Mouse (Mus musculus) hindbrain, embryonic 11.5 days (tissue): Measurements from ENCODE around the gene Rbm20. TPM values are rescaled to one million over a fixed set of nuclear protein-coding genes. Genes with fewer than 3 reads are reported as not detected.

Source experiments
- ATAC-seq: fragments of 200-750 bp; cut with Nextera tagmentation; 2 replicates; pipeline ENCODE4 v1.8.0; 2017; ENCODE audit warnings: mild to moderate bottlenecking, moderate TSS enrichment, moderate library complexity; ENCODE audit not compliant: low FRiP score
- DNase-seq: peaks from one replicate; pipeline ENCODE4 v3.0.0-alpha.2; 2015; ENCODE audit warnings: low spot score
- H3K27ac ChIP-seq: fragments of 300-500 bp; sonication (generic); 2 replicates; pipeline ENCODE4 v1.5.1; 2014; ENCODE audit warnings: mild to moderate bottlenecking, low read depth, low read length
- H3K27me3 ChIP-seq: fragments of 300-500 bp; sonication (generic); 2 replicates; pipeline ENCODE4 v1.6.1; 2014; ENCODE audit warnings: mild to moderate bottlenecking, low read length, moderate library complexity, mixed read lengths; ENCODE audit not compliant: control insufficient read depth, insufficient read depth
- H3K36me3 ChIP-seq: fragments of 300-500 bp; sonication (generic); 2 replicates; pipeline ENCODE4 v1.6.1; 2014; ENCODE audit warnings: mild to moderate bottlenecking, low read length, moderate library complexity, mixed read lengths; ENCODE audit not compliant: control insufficient read depth, insufficient read depth
- H3K4me1 ChIP-seq: fragments of 300-500 bp; sonication (generic); replicated peaks from 2 replicates; pipeline ENCODE4 v1.6.1; 2014; ENCODE audit warnings: low read length, mixed read lengths; ENCODE audit not compliant: control insufficient read depth, insufficient read depth
- H3K4me2 ChIP-seq: fragments of 300-500 bp; sonication (generic); replicated peaks from 2 replicates; pipeline ENCODE4 v1.6.1; 2014; ENCODE audit warnings: mild to moderate bottlenecking, low read depth, low read length
- H3K4me3 ChIP-seq: fragments of 300-500 bp; sonication (generic); 2 replicates; pipeline ENCODE4 v1.5.1; 2014; ENCODE audit warnings: low read depth, low read length
- H3K9ac ChIP-seq: fragments of 300-500 bp; sonication (generic); 2 replicates; pipeline ENCODE4 v1.6.1; 2014; ENCODE audit warnings: low read depth, low read length
- H3K9me3 ChIP-seq: fragments of 300-500 bp; sonication (generic); 2 replicates; pipeline ENCODE4 v1.6.1; 2016; ENCODE audit warnings: low read length; ENCODE audit not compliant: control insufficient read depth
- WGBS: fragments of 180-500 bp; shearing (Covaris S2); extraction: QIAGEN DNeasy Blood & Tissue Kit; methylation state at CpG from one replicate; pipeline ENCODE4 v1.1.7; 2014; 5-methylcytosine and 5-hydroxymethylcytosine counted together
- polyA plus RNA-seq: library from polyadenylated mRNA; unstranded; fragments of >200 nt; fragmentation: Nextera tagmentation; extraction: Ambion mirVana; gene quantifications from 2 replicates; pipeline ENCODE4 v1.2.1, GENCODE M21; 2014

Rbm20 gene
- polyA plus RNA-seq, 1 experiment from 2014 or later = 0.73 TPM

DNA sequence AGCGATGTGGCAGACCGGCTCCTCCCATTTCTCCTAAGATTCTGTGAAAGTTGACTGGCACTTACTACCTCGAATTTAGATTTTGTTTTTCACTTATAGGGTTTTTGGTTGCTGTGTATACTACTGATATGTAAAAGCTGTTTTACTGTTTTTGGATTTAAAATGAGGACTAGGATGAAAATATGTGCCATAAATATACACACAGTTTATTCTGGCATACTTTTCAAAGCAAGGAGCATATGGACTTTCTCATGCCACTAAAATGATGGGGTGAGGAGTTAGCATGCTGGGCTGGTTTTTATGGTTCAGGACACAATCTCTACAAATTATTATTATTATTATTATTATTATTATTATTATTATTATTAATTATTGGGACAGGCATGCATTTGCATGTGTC lies 133.5 kb downstream of the Rbm20 start:
- no peaks in the 10 kb centered on the region for H3K4me1 ChIP-seq
- no peak for ATAC-seq
- 88% methylated on average over 3 of the region's 3 CpGs for WGBS

DNA sequence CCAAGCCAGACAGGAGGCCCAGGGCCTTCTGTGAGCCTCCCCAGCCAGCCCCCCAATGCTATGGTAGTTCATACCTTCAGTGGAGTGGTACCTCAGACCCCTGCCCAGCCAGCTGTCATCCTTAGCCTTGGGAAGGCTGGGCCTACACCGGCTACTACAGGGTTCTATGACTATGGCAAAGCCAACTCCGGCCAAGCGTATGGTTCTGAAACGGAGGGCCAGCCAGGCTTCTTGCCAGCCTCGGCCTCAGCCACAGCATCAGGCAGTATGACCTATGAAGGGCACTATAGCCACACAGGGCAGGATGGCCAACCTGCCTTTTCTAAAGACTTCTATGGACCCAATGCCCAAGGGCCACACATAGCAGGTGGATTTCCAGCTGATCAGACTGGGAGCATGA lies 136.5 kb downstream of the Rbm20 start:
- Histone ChIP-seq H3K27ac (no peak overlapping the region), H3K36me3 (no peaks in the 10 kb centered on the region), H3K27me3 (no peaks in the 10 kb centered on the region), H3K4me1 (no peaks in the 10 kb centered on the region), H3K9me3 (no peaks in the 10 kb centered on the region), H3K9ac (no peak overlapping the region), H3K4me2 (no peak overlapping the region), H3K4me3 (no peak overlapping the region)
- WGBS = 96% methylated on average over 5 of the region's 5 CpGs
- ATAC-seq = no peak
- no peak for DNase-seq

More for the DNA sequence above, 133.5 kb downstream of the Rbm20 start:
- DNase-seq = no peak
- H3K27ac ChIP-seq = no peak overlapping the region
- no peaks in the 10 kb centered on the region for H3K36me3 ChIP-seq
- H3K4me2 ChIP-seq = no peak overlapping the region
- H3K9me3 ChIP-seq = no peaks in the 10 kb centered on the region
- no peak overlapping the region for H3K9ac ChIP-seq
- H3K27me3 ChIP-seq = no peaks in the 10 kb centered on the region
- no peak overlapping the region for H3K4me3 ChIP-seq

GRCm38 (mm10) chr19:53815714-53816113 lies 138.6 kb downstream of the Rbm20 start:
- DNase-seq (no peak), ATAC-seq (no peak)
- no peaks in the 10 kb centered on the region for H3K4me1 ChIP-seq
- H3K27ac ChIP-seq = no peak overlapping the region
- H3K36me3 ChIP-seq = no peaks in the 10 kb centered on the region
- H3K9ac ChIP-seq = no peak overlapping the region
- no peaks in the 10 kb centered on the region for H3K27me3 ChIP-seq
- H3K9me3 ChIP-seq = no peaks in the 10 kb centered on the region
- no peak overlapping the region for H3K4me3 ChIP-seq
- 95% methylated on average over 4 of the region's 4 CpGs for WGBS
- no peak overlapping the region for H3K4me2 ChIP-seq

- DNase-seq (no peak), ATAC-seq (no peak)
- no peaks in the 10 kb centered on the region for H3K4me1 ChIP-seq
- no peaks in the 10 kb centered on the region for H3K36me3 ChIP-seq
- 86% methylated on average over 11 of the region's 11 CpGs for WGBS
- H3K9ac ChIP-seq = no peak overlapping the region
- H3K27me3 ChIP-seq = no peaks in the 10 kb centered on the region
- no peak overlapping the region for H3K27ac ChIP-seq
- no peak overlapping the region for H3K4me3 ChIP-seq
- H3K4me2 ChIP-seq = no peak overlapping the region
- no peaks in the 10 kb centered on the region for H3K9me3 ChIP-seq
These were observed 139.1 kb downstream of the Rbm20 start for GRCm38 (mm10) chr19:53816242-53816641.

DNA sequence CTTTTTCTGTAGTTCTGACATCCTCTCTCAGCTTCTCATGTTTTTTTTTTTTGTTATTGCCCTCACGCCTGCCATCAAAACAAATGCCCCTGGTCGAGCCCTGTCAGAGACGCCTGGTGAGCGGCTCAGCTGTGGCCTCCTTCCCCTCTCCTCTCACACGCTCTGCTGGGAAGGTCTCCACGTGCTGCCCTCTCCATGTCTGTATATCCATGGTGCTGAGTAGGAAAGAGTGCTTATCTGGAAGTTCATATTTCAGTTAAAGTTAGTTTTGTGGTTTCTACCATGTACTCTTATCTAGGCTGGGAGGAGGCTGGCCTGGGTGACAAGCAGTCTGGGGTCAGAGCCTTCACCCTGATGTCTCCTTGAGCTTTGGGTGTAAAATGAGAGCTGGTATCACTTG lies 142.2 kb downstream of the Rbm20 start:
- ATAC-seq (no peak), DNase-seq (no peak)
- Histone ChIP-seq H3K36me3 (no peaks in the 10 kb centered on the region), H3K27ac (no peak overlapping the region), H3K27me3 (no peaks in the 10 kb centered on the region), H3K4me2 (no peak overlapping the region), H3K4me1 (no peaks in the 10 kb centered on the region), H3K4me3 (no peak overlapping the region), H3K9me3 (no peaks in the 10 kb centered on the region), H3K9ac (no peak overlapping the region)
- WGBS = 61% methylated on average over 6 of the region's 6 CpGs

GRCm38 (mm10) chr19:53821241-53822120 lies 144.4 kb downstream of the Rbm20 start:
- H3K27me3 ChIP-seq = no peaks in the 10 kb centered on the region
- H3K9me3 ChIP-seq = no peaks in the 10 kb centered on the region
- no peaks in the 10 kb centered on the region for H3K36me3 ChIP-seq
- 37% methylated on average over 13 of the region's 13 CpGs for WGBS
- no peak overlapping the region for H3K27ac ChIP-seq
- H3K4me3 ChIP-seq = no peak overlapping the region
- no peak overlapping the region for H3K4me2 ChIP-seq
- DNase-seq = peak; percentile 47
- H3K9ac ChIP-seq = no peak overlapping the region
- ATAC-seq = no peak
- H3K4me1 ChIP-seq = no peaks in the 10 kb centered on the region

GRCm38 (mm10) chr19:53823847-53824246 lies 146.7 kb downstream of the Rbm20 start:
- no peak overlapping the region for H3K27ac ChIP-seq
- ATAC-seq = no peak
- H3K4me3 ChIP-seq = no peak overlapping the region
- H3K36me3 ChIP-seq = no peaks in the 10 kb centered on the region
- DNase-seq = no peak
- no peaks in the 10 kb centered on the region for H3K9me3 ChIP-seq
- no peaks in the 10 kb centered on the region for H3K27me3 ChIP-seq
- WGBS = 66% methylated on average over 6 of the region's 6 CpGs
- no peaks in the 10 kb centered on the region for H3K4me1 ChIP-seq
- no peak overlapping the region for H3K9ac ChIP-seq
- H3K4me2 ChIP-seq = no peak overlapping the region

DNA sequence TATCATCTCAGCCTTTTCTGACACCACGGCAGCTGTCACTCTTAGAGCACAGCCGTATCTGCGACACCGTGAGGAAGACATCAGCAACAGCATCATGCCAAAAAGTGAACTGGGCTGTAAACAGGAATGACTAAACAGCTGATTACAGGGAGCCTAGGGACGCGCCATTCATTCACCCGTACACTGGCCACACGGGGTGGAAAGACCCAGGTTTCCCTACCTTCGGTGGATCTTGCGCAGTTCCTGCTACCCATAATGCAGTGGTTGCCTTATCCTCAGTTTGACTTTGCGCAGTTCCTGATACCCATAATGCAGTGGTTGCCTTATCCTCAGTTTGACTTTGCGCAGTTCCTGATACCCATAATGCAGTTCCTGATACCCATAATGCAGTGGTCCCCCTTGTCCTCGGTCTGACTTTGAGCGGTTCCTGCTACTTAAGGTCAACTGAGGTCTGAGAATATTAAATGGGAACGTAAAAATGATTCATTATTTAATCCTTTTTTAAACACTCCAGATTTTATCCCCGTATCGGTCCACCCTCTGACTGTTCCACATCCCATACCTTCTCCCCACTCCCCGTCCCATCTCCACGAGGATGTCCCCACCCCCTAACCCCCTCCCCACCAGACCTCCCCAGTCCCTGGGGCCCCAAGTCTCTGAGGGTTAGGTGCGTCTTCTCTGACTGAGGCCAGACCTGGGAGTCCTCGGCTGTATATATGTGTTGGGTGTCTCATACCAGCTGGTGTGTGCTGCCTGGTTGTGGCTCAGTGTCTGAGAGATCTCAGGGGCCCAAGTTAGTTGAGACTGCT lies 148.0 kb downstream of the Rbm20 start:
- Histone ChIP-seq H3K36me3 (no peaks in the 10 kb centered on the region), H3K9me3 (no peaks in the 10 kb centered on the region), H3K4me1 (no peaks in the 10 kb centered on the region), H3K27me3 (no peaks in the 10 kb centered on the region), H3K27ac (no peak overlapping the region), H3K4me3 (peak overlapping the region; percentile 21), H3K9ac (peak overlapping the region; percentile 1; the same call in 1 of the 2 replicates), H3K4me2 (peak overlapping the region; percentile 34)
- DNase-seq (no peak), ATAC-seq (peak; percentile 54)
- WGBS = 57% methylated on average over 21 of the region's 21 CpGs
